24 mouse cellular contexts compared by ENCODE assay signal in genomic region chr14:100045431-100045830, GRCm38 (mm10).
DNase-seq lines count a peak whose midpoint lies in the region; TF ChIP-seq lines count a peak whose summit lies in the region.
"Had no signal": no experiment of that assay in that cellular context is flagged by ENCODE, and none has a peak within 500 bp of the region (broad histone marks: within the 10 kb centered on the region; RNA-seq: fewer than 3 reads in every experiment).

No protein-coding gene starts in this region.

- no peaks in the 10 kb centered on the region for H3K36me3 ChIP-seq in heart, adult 2 months (ENCODE audit: control insufficient read depth, insufficient read depth, low read length)
- H3K36me3 ChIP-seq: G1E; hindbrain, embryonic 12.5 days; limb, embryonic 12.5 days had no signal

- no peaks in the 10 kb centered on the region for H3K79me2 ChIP-seq in heart, adult 2 months (replicated peaks; ENCODE audit: control insufficient read depth, insufficient read depth, low read length)

- H3K27ac ChIP-seq in heart, adult 2 months = no peak overlapping the region
- no peak overlapping the region for H3K27ac ChIP-seq in left cerebral cortex, adult 2 months
- H3K27ac ChIP-seq: hindbrain, embryonic 12.5 days; limb, embryonic 12.5 days; macrophage had no signal

- H3K4me1 ChIP-seq in heart, adult 2 months (ENCODE audit: control insufficient read depth, insufficient read depth, low read length) = no peaks in the 10 kb centered on the region
- H3K4me1 ChIP-seq: limb, embryonic 12.5 days had no signal

- TF ChIP-seq EP300 in heart, adult 2 months (IDR thresholded peaks at IDR 0.05; ENCODE audit: insufficient read depth, low read depth, low read length) = no peak

- no peak overlapping the region for H3K9ac ChIP-seq in heart, adult 2 months (ENCODE audit: low read depth, low read length)
- H3K9ac ChIP-seq: hindbrain, embryonic 12.5 days; limb, embryonic 12.5 days had no signal

- DNase-seq in heart, adult 2 months = no peak
- no peak for DNase-seq in heart, postnatal 25 days (ENCODE audit: low spot score)
- no peak for DNase-seq in left cerebral cortex, adult 2 months (ENCODE audit: extremely low spot score in 1 of 2, low spot score in 2 of 2)
- no peak for DNase-seq in left cerebral cortex, adult 8-10 months (ENCODE audit: low spot score in 2 of 2)
- peak; percentile 39 for DNase-seq in ES-CJ7 (ENCODE audit: low read depth, low spot score)
- DNase-seq in ZHBTc4 (ENCODE audit: low read depth, low spot score) = peak; percentile 72
- DNase-seq in ovary, postnatal 14 days (ENCODE audit: low spot score) = no peak
- no peak for DNase-seq in layer of hippocampus, adult 9-10 months (ENCODE audit: low spot score)
- DNase-seq: adrenal gland, adult 8-10 months; cerebellum, adult 2 months; cerebellum, postnatal 14 days; gastrocnemius, postnatal 36 days; heart, postnatal 14 days; kidney, adult 11 months; kidney, postnatal 25 days; midbrain, embryonic 14.5 days; retina, postnatal 1 day; right cerebral cortex, postnatal 14 days; thymus, adult 18-20 months; thymus, postnatal 25 days had no signal

- H3K27me3 ChIP-seq in heart, adult 2 months (ENCODE audit: control insufficient read depth, insufficient read depth, low read length) = no peaks in the 10 kb centered on the region
- H3K27me3 ChIP-seq: hindbrain, embryonic 12.5 days; limb, embryonic 12.5 days had no signal

- TF ChIP-seq CTCF in heart, adult 2 months (IDR thresholded peaks at IDR 0.05) = peak; percentile 41
- peak; percentile 18 for TF ChIP-seq CTCF in left cerebral cortex, adult 2 months (IDR thresholded peaks at IDR 0.05)

- TF ChIP-seq POLR2A in heart, adult 2 months (IDR thresholded peaks at IDR 0.05; ENCODE audit: insufficient read depth, low read depth, low read length) = no peak

- H3K4me3 ChIP-seq in heart, adult 2 months = no peak overlapping the region
- no peak overlapping the region for H3K4me3 ChIP-seq in left cerebral cortex, adult 2 months
- H3K4me3 ChIP-seq: hindbrain, embryonic 12.5 days; limb, embryonic 12.5 days had no signal

- intact Hi-C loops in heart, adult 2 months (cut with DNase I) = no loop called here
- intact Hi-C loops in heart, postnatal 25 days (cut with DNase I) = no loop called here
- intact Hi-C loops in left cerebral cortex, adult 2 months (cut with DNase I) = no loop called here

Comparison
In these comparisons a context has a peak if more than half of its experiments do, and no peak if none do; other contexts are left out.
1. DNase-seq: peak in ES-CJ7 (single experiment) and ZHBTc4 (single experiment); none in heart, adult 2 months (0 of 2), heart, postnatal 25 days (single experiment), left cerebral cortex, adult 2 months (0 of 2), left cerebral cortex, adult 8-10 months (0 of 2), ovary, postnatal 14 days (single experiment) and layer of hippocampus, adult 9-10 months (single experiment).